Mouse (Mus musculus) lung, embryonic 16.5 days (tissue): ENCODE measurements around the gene Arhgap30. TPM values are rescaled to one million over a fixed set of nuclear protein-coding genes. Genes with fewer than 3 reads are reported as not detected.

Experiments
- ATAC-seq: fragments of 200-750 bp; cut with Nextera tagmentation; 2 replicates; pipeline ENCODE4 v1.8.0; 2017; ENCODE audit warnings: low read depth, mild to moderate bottlenecking, moderate library complexity
- H3K27ac ChIP-seq: fragments of 300-500 bp; sonication (generic); 2 replicates; pipeline ENCODE4 v1.5.1; 2014; ENCODE audit warnings: mild to moderate bottlenecking, control low read depth, low read length
- H3K27me3 ChIP-seq: fragments of 300-500 bp; sonication (generic); 2 replicates; pipeline ENCODE4 v1.6.1; 2014; ENCODE audit warnings: low read depth, low read length, mixed read lengths; ENCODE audit not compliant: control insufficient read depth, insufficient read depth
- H3K36me3 ChIP-seq: fragments of 300-500 bp; sonication (generic); 2 replicates; pipeline ENCODE4 v1.6.1; 2014; ENCODE audit warnings: low read length; ENCODE audit not compliant: control insufficient read depth, insufficient read depth
- H3K4me1 ChIP-seq: fragments of 300-500 bp; sonication (generic); replicated peaks from 2 replicates; pipeline ENCODE4 v1.6.1; 2014; ENCODE audit warnings: low read length, mixed read lengths; ENCODE audit not compliant: control insufficient read depth, insufficient read depth
- H3K4me2 ChIP-seq: fragments of 300-500 bp; sonication (generic); 2 replicates; pipeline ENCODE4 v1.6.1; 2014; ENCODE audit warnings: low read depth, low read length, control low read depth
- H3K4me3 ChIP-seq: fragments of 300-500 bp; sonication (generic); 2 replicates; pipeline ENCODE4 v1.5.1; 2014; ENCODE audit warnings: mild to moderate bottlenecking, low read length, control low read depth
- H3K9ac ChIP-seq: fragments of 300-500 bp; sonication (generic); 2 replicates; pipeline ENCODE4 v1.6.1; 2014; ENCODE audit warnings: low read length, control low read depth
- H3K9me3 ChIP-seq: fragments of 300-500 bp; sonication (generic); 2 replicates; pipeline ENCODE4 v1.6.1; 2016; ENCODE audit warnings: low read length; ENCODE audit not compliant: control insufficient read depth
- WGBS: fragments of 180-500 bp; shearing (Covaris S2); extraction: QIAGEN DNeasy Blood & Tissue Kit; methylation state at CpG from one replicate; pipeline ENCODE4 v1.1.7; 2014; 5-methylcytosine and 5-hydroxymethylcytosine counted together
- polyA plus RNA-seq: library from polyadenylated mRNA; unstranded; fragments of >200 nt; fragmentation: Nextera tagmentation; extraction: Ambion mirVana; gene quantifications from 2 replicates; pipeline ENCODE4 v1.2.1, GENCODE M21; 2015

The Arhgap30 gene
- 2.6 and 3.2 TPM in 2 replicates for polyA plus RNA-seq

- Histone ChIP-seq H3K4me2 (no peak within 1 kb of the TSS), H3K4me3 (peak within 1 kb of the TSS; percentile 13; the same call in 1 of the 2 replicates), H3K9me3 (no peaks in the 10 kb centered on the region), H3K36me3 (no peaks in the 10 kb centered on the region), H3K4me1 (no peaks in the 10 kb centered on the region), H3K9ac (no peak within 1 kb of the TSS), H3K27me3 (no peaks in the 10 kb centered on the region), H3K27ac (no peak within 1 kb of the TSS; the same call in 1 of the 2 replicates)
- WGBS = 69% methylated on average over 15 of the region's 15 CpGs
- 0 out of 2 replicates have a peak, but pooled peaks have one; percentile 35 for ATAC-seq
Measured at GRCm38 (mm10) chr1:171388376-171389102, at the start of gene Arhgap30. TSS of gene Arhgap30 (plus strand) at chr1:171388954.

GRCm38 (mm10) chr1:171342262-171343207, 46.2 kb upstream of the Arhgap30 start:
- Histone ChIP-seq H3K9me3 (peaks cover 4% of the 10 kb centered on the region; the same call in 1 of the 2 replicates), H3K4me2 (no peak overlapping the region), H3K27ac (no peak overlapping the region), H3K4me3 (no peak overlapping the region), H3K4me1 (peaks cover 11% of the 10 kb centered on the region), H3K27me3 (no peaks in the 10 kb centered on the region), H3K9ac (no peak overlapping the region), H3K36me3 (peaks cover 29% of the 10 kb centered on the region)
- WGBS = 84% methylated on average over 16 of the region's 16 CpGs
- no peak for ATAC-seq

GRCm38 (mm10) chr1:171343922-171344677, 44.7 kb upstream of the Arhgap30 start:
- ATAC-seq = 0 out of 2 replicates have a peak, but pooled peaks have one; percentile 13
- Histone ChIP-seq H3K4me1 (peaks cover 11% of the 10 kb centered on the region), H3K27ac (no peak overlapping the region), H3K4me3 (no peak overlapping the region), H3K9me3 (peaks cover 4% of the 10 kb centered on the region; the same call in 1 of the 2 replicates), H3K27me3 (no peaks in the 10 kb centered on the region), H3K4me2 (peak overlapping the region; percentile 81), H3K36me3 (peaks cover 25% of the 10 kb centered on the region), H3K9ac (no peak overlapping the region)
- 73% methylated on average over 9 of the region's 9 CpGs for WGBS

GRCm38 (mm10) chr1:171344715-171345114, 44.0 kb upstream of the Arhgap30 start:
- no peaks in the 10 kb centered on the region for H3K27me3 ChIP-seq
- H3K9me3 ChIP-seq = peaks cover 4% of the 10 kb centered on the region; the same call in 1 of the 2 replicates
- peak overlapping the region; percentile 26; the same call in 1 of the 2 replicates for H3K27ac ChIP-seq
- WGBS = 70% methylated on average over 9 of the region's 9 CpGs
- peak overlapping the region; percentile 81 for H3K4me2 ChIP-seq
- H3K4me1 ChIP-seq = peaks cover 11% of the 10 kb centered on the region
- H3K4me3 ChIP-seq = peak overlapping the region; percentile 79
- no peak for ATAC-seq
- H3K36me3 ChIP-seq = peaks cover 20% of the 10 kb centered on the region
- peak overlapping the region; percentile 82 for H3K9ac ChIP-seq

- Histone ChIP-seq H3K9ac (peak within 1 kb of the TSS; percentile 82), H3K27ac (peak within 1 kb of the TSS; percentile 26), H3K4me2 (peak within 1 kb of the TSS; percentile 81), H3K36me3 (peaks cover 16% of the 10 kb centered on the region), H3K27me3 (no peaks in the 10 kb centered on the region), H3K9me3 (peaks cover 4% of the 10 kb centered on the region; the same call in 1 of the 2 replicates), H3K4me3 (peak within 1 kb of the TSS; percentile 79), H3K4me1 (peaks cover 11% of the 10 kb centered on the region)
- 1% methylated on average over 53 of the region's 53 CpGs for WGBS
- ATAC-seq = peak; percentile 94
Measured at GRCm38 (mm10) chr1:171345225-171346094, 43.3 kb upstream of the Arhgap30 start, which contains the start of the genes Nit1 and Pfdn2. TSS of gene Nit1 (minus strand) at chr1:171345646. TSS of gene Pfdn2 (plus strand) at chr1:171345670.

- Histone ChIP-seq H3K9me3 (peaks cover 4% of the 10 kb centered on the region; the same call in 1 of the 2 replicates), H3K4me2 (peak overlapping the region; percentile 81), H3K36me3 (peaks cover 11% of the 10 kb centered on the region; the same call in 1 of the 2 replicates), H3K4me3 (peak overlapping the region; percentile 79), H3K4me1 (peaks cover 11% of the 10 kb centered on the region), H3K9ac (peak overlapping the region; percentile 82), H3K27ac (no peak overlapping the region; the same call in 1 of the 2 replicates), H3K27me3 (no peaks in the 10 kb centered on the region)
- under 1% methylated on average over 14 of the region's 14 CpGs for WGBS
- ATAC-seq = no peak
Measured at GRCm38 (mm10) chr1:171346095-171346450, 42.7 kb upstream of the Arhgap30 start.

- no peak overlapping the region for H3K27ac ChIP-seq
- 90% methylated on average over 3 of the region's 3 CpGs for WGBS
Measured at GRCm38 (mm10) chr1:171348665-171349064, 40.1 kb upstream of the Arhgap30 start.

GRCm38 (mm10) chr1:171349210-171349609, 39.5 kb upstream of the Arhgap30 start:
- WGBS = 78% methylated on average over 2 of the region's 2 CpGs
- H3K4me1 ChIP-seq = peaks cover 13% of the 10 kb centered on the region
- no peak overlapping the region for H3K27ac ChIP-seq
- H3K4me2 ChIP-seq = no peak overlapping the region
- no peaks in the 10 kb centered on the region for H3K36me3 ChIP-seq
- no peak overlapping the region for H3K4me3 ChIP-seq
- H3K9ac ChIP-seq = no peak overlapping the region
- no peaks in the 10 kb centered on the region for H3K27me3 ChIP-seq
- H3K9me3 ChIP-seq = peaks cover 4% of the 10 kb centered on the region; the same call in 1 of the 2 replicates
- no peak for ATAC-seq

More at GRCm38 (mm10) chr1:171348665-171349064, 40.1 kb upstream of the Arhgap30 start:
- Histone ChIP-seq H3K27me3 (no peaks in the 10 kb centered on the region), H3K36me3 (no peaks in the 10 kb centered on the region), H3K4me3 (no peak overlapping the region), H3K4me2 (no peak overlapping the region), H3K9ac (no peak overlapping the region), H3K4me1 (peaks cover 15% of the 10 kb centered on the region), H3K9me3 (peaks cover 4% of the 10 kb centered on the region; the same call in 1 of the 2 replicates)
- ATAC-seq = no peak
